ENCODE assay signal across 25 mouse cellular contexts in genomic region chrX:101451147-101451546, GRCm38 (mm10). TPM values are rescaled to one million over a fixed set of nuclear protein-coding genes. Genes with fewer than 3 reads are reported as not detected.
DNase-seq lines count a peak whose midpoint lies in the region; ATAC-seq and TF ChIP-seq lines count a peak whose summit lies in the region.
"Had no signal": no experiment of that assay in that cellular context is flagged by ENCODE, and none has a peak within 500 bp of the region (broad histone marks: within the 10 kb centered on the region; RNA-seq: fewer than 3 reads in every experiment).

No protein-coding gene starts in this region.

- H3K27ac ChIP-seq in CH12.LX (ENCODE audit: insufficient read depth, low read depth) = no peak overlapping the region
- H3K27ac ChIP-seq in forebrain, embryonic 14.5 days (ENCODE audit: low read depth, low read length) = no peak overlapping the region
- H3K27ac ChIP-seq: embryonic facial prominence, embryonic 12.5 days; embryonic facial prominence, embryonic 15.5 days; forebrain, embryonic 15.5 days; heart, adult 2 months; heart, embryonic 10.5 days; heart, embryonic 13.5 days; hindbrain, embryonic 14.5 days; hindbrain, postnatal 0 days had no signal

- no peak overlapping the region for H3K9ac ChIP-seq in CH12.LX (ENCODE audit: insufficient read depth, low read depth)
- no peak overlapping the region for H3K9ac ChIP-seq in forebrain, embryonic 14.5 days (ENCODE audit: low read length)
- H3K9ac ChIP-seq: embryonic facial prominence, embryonic 12.5 days; embryonic facial prominence, embryonic 15.5 days; forebrain, embryonic 15.5 days; heart, embryonic 13.5 days; hindbrain, embryonic 14.5 days had no signal

- no peak overlapping the region for H3K4me3 ChIP-seq in CH12.LX (replicated peaks in 1 of 3; ENCODE audit: low read depth in 2 of 3, low read length in 2 of 3, poor library complexity in 1 of 3)
- H3K4me3 ChIP-seq in forebrain, embryonic 14.5 days (ENCODE audit: low read depth, low read length) = no peak overlapping the region
- H3K4me3 ChIP-seq: embryonic facial prominence, embryonic 12.5 days; embryonic facial prominence, embryonic 15.5 days; forebrain, embryonic 15.5 days; heart, adult 2 months; heart, embryonic 10.5 days; heart, embryonic 13.5 days had no signal

- no peaks in the 10 kb centered on the region for H3K27me3 ChIP-seq in CH12.LX (replicated peaks)
- H3K27me3 ChIP-seq in forebrain, embryonic 14.5 days (replicated peaks; ENCODE audit: control insufficient read depth, insufficient read depth, low read length) = no peaks in the 10 kb centered on the region
- H3K27me3 ChIP-seq: embryonic facial prominence, embryonic 12.5 days; embryonic facial prominence, embryonic 15.5 days; forebrain, embryonic 15.5 days had no signal

- 63% methylated on average over 1 of the region's 1 CpGs for WGBS in forebrain, embryonic 14.5 days

- DNase-seq in A20 (ENCODE audit: low read depth, low spot score) = peak; percentile 14
- DNase-seq in CH12.LX (ENCODE audit: extremely low read depth) = no peak
- no peak for DNase-seq in adrenal gland, adult 2 months
- no peak for DNase-seq in forebrain, embryonic 14.5 days (ENCODE audit: low spot score)
- DNase-seq: adrenal gland, adult 8-10 months; adrenal gland, postnatal 25 days; cerebellum, adult 18-20 months; cerebellum, adult 9-10 months; gastrocnemius, postnatal 10 days; heart, adult 2 months; heart, postnatal 14 days; heart, postnatal 4 days had no signal

- H3K4me1 ChIP-seq in CH12.LX (ENCODE audit: control insufficient read depth in 1 of 2, insufficient read depth in 2 of 2) = peaks cover 0 to 4% of the 10 kb centered on the region in 2 experiments; a peak in 1 of 4 replicates
- H3K4me1 ChIP-seq in forebrain, embryonic 14.5 days (ENCODE audit: control insufficient read depth, insufficient read depth, low read length) = no peaks in the 10 kb centered on the region
- H3K4me1 ChIP-seq: embryonic facial prominence, embryonic 12.5 days; embryonic facial prominence, embryonic 15.5 days; forebrain, embryonic 15.5 days; heart, embryonic 10.5 days; heart, embryonic 13.5 days had no signal

- H3K36me3 ChIP-seq in CH12.LX (replicated peaks in 1 of 2; ENCODE audit: control insufficient read depth in 1 of 2, insufficient read depth in 1 of 2, low read length in 1 of 2) = peaks cover 27 to 64% of the 10 kb centered on the region in 2 experiments
- peaks cover 59% of the 10 kb centered on the region for H3K36me3 ChIP-seq in forebrain, embryonic 14.5 days (ENCODE audit: control insufficient read depth, insufficient read depth, low read length)

- H3K4me2 ChIP-seq in CH12.LX (ENCODE audit: insufficient read depth, low read depth, poor library complexity, severe bottlenecking) = no peak overlapping the region
- H3K4me2 ChIP-seq in forebrain, embryonic 14.5 days (ENCODE audit: low read length) = no peak overlapping the region
- H3K4me2 ChIP-seq: embryonic facial prominence, embryonic 12.5 days; embryonic facial prominence, embryonic 15.5 days; forebrain, embryonic 15.5 days; heart, embryonic 13.5 days; hindbrain, embryonic 14.5 days had no signal

- H3K79me2 ChIP-seq in CH12.LX (replicated peaks; ENCODE audit: control insufficient read depth, extremely low read depth, insufficient read depth, poor library complexity, severe bottlenecking) = no peaks in the 10 kb centered on the region

- TF ChIP-seq RAD21 in CH12.LX (IDR thresholded peaks at IDR 0.05; ENCODE audit: low read depth, low read length) = no peak

- dilution Hi-C loops in CH12.LX (cut with MboI; ENCODE audit: extremely low pct_ligation_motif_present, extremely low pct_unique_long_range_greater_than_20kb, low sequenced_read_pairs) = no loop called here

- in situ Hi-C loops in CH12.LX (cut with MboI; ENCODE audit: low pct_ligation_motif_present, low pct_unique_long_range_greater_than_20kb, low sequenced_read_pairs) = no loop called here

- no peak for TF ChIP-seq EP300 in CH12.LX (IDR thresholded peaks at IDR 0.05; ENCODE audit: low read length)

- TF ChIP-seq CTCF in CH12.LX (conservative IDR thresholded peaks at IDR 0.05 in 1 of 2, IDR thresholded peaks at IDR 0.05 in 1 of 2; ENCODE audit: low read depth in 2 of 2, low read length in 2 of 2) = no peak

- no peak; the same call in 1 of the 2 replicates for TF ChIP-seq POLR2A in CH12.LX (IDR thresholded peaks at IDR 0.05; ENCODE audit: low read depth, low read length)

- peak; percentile 50; the same call in 1 of the 2 replicates for ATAC-seq in common myeloid progenitor, adult 5-6 weeks (replicated peaks; ENCODE audit: low read depth, poor library complexity, severe bottlenecking)
- ATAC-seq in megakaryocyte progenitor cell, adult 5-6 weeks (replicated peaks; ENCODE audit: poor library complexity) = peak; percentile 39
- no peak for ATAC-seq in forebrain, embryonic 14.5 days
- ATAC-seq: forebrain, embryonic 15.5 days; hindbrain, postnatal 0 days; inflammation-experienced regulatory T-cells, adult 6 months; intestine, embryonic 16.5 days; Patski had no signal

- H3K9me3 ChIP-seq in CH12.LX (replicated peaks; ENCODE audit: low read length) = no peaks in the 10 kb centered on the region
- no peaks in the 10 kb centered on the region for H3K9me3 ChIP-seq in forebrain, embryonic 14.5 days (replicated peaks; ENCODE audit: control insufficient read depth, low read length)
- H3K9me3 ChIP-seq: embryonic facial prominence, embryonic 12.5 days; embryonic facial prominence, embryonic 15.5 days; forebrain, embryonic 15.5 days; G1E; heart, embryonic 10.5 days; heart, embryonic 13.5 days had no signal

TF ChIP-seq in CH12.LX, 34 proteins besides CTCF, POLR2A, EP300 and RAD21:
- peak; percentile 41 for TF ChIP-seq BHLHE40 (IDR thresholded peaks at IDR 0.05; ENCODE audit: low read depth, low read length)
- TF ChIP-seq JUN (IDR thresholded peaks at IDR 0.05; ENCODE audit: insufficient read depth, low read depth, low read length) = no peak
- TF ChIP-seq TCF12 (IDR thresholded peaks at IDR 0.05; ENCODE audit: low read depth, low read length) = no peak
- TF ChIP-seq PAX5 (IDR thresholded peaks at IDR 0.05; ENCODE audit: low read length) = no peak
- no peak for TF ChIP-seq IRF4 (IDR thresholded peaks at IDR 0.05; ENCODE audit: low read depth, low read length)

RNA-seq across cellular contexts. Expression of gene Itgb1bp2, which starts 2.3 kb away (rescaled TPM):
- total RNA-seq in CH12.LX (2012; rRNA removed) = 0.88 and 1.3 TPM in 2 replicates
- total RNA-seq in CH12.LX (2014; rRNA removed) = 1.1 and 1.6 TPM in 2 replicates
- polyA plus RNA-seq in CH12.LX (2012; ENCODE audit: insufficient read length, low read depth) = 1.2 and 1.4 TPM in 2 replicates
- total RNA-seq in common myeloid progenitor, adult 5-6 weeks (2017) = 0.58 and 0.87 TPM in 2 replicates
- total RNA-seq in megakaryocyte progenitor cell, adult 5-6 weeks (2015) = 0.88 and 1.9 TPM in 2 replicates
- total RNA-seq in megakaryocyte progenitor cell, adult 5-6 weeks (2017) = 0.12 TPM in 1 of 2 replicates, not detected in the other
- under 1 TPM; 0.43 to 0.73 TPM for total RNA-seq in adrenal gland, adult 2 months (2021)
- 0.10 TPM in 1 of 2 replicates, not detected in the other for polyA plus RNA-seq in adrenal gland, adult 2 months (2012; rRNA removed)
- 0.88 and 1.1 TPM in 2 replicates for polyA plus RNA-seq in forebrain, embryonic 14.5 days (2014; fragmentation: Nextera tagmentation; extraction: Ambion mirVana)

RNA-seq across cellular contexts. Expression of gene Nono, which starts 22.0 kb away (rescaled TPM):
- 314 and 325 TPM in 2 replicates for total RNA-seq in CH12.LX (2012; rRNA removed)
- 388 and 398 TPM in 2 replicates for total RNA-seq in CH12.LX (2014; rRNA removed)
- 535 and 618 TPM in 2 replicates for polyA plus RNA-seq in CH12.LX (2012; ENCODE audit: insufficient read length, low read depth)
- 497 and 559 TPM in 2 replicates for total RNA-seq in common myeloid progenitor, adult 5-6 weeks (2017)
- 244 and 248 TPM in 2 replicates for total RNA-seq in megakaryocyte progenitor cell, adult 5-6 weeks (2015)
- 452 and 507 TPM in 2 replicates for total RNA-seq in megakaryocyte progenitor cell, adult 5-6 weeks (2017)
- 100 to 1,000 TPM; 208 to 263 TPM for total RNA-seq in adrenal gland, adult 2 months (2021)
- 31.1 and 46.6 TPM in 2 replicates for polyA plus RNA-seq in adrenal gland, adult 2 months (2012; rRNA removed)
- 433 and 489 TPM in 2 replicates for polyA plus RNA-seq in forebrain, embryonic 14.5 days (2014; fragmentation: Nextera tagmentation; extraction: Ambion mirVana)

RNA-seq across cellular contexts. Expression of gene Zmym3, which starts 30.5 kb away (rescaled TPM):
- total RNA-seq in CH12.LX (2012; rRNA removed) = 18.0 and 18.8 TPM in 2 replicates
- total RNA-seq in CH12.LX (2014; rRNA removed) = 16.6 and 16.7 TPM in 2 replicates
- polyA plus RNA-seq in CH12.LX (2012; ENCODE audit: insufficient read length, low read depth) = 31.3 TPM in 2 replicates
- total RNA-seq in common myeloid progenitor, adult 5-6 weeks (2017) = 45.9 and 53.1 TPM in 2 replicates
- total RNA-seq in megakaryocyte progenitor cell, adult 5-6 weeks (2015) = 44.6 and 47.2 TPM in 2 replicates
- 25.1 and 30.1 TPM in 2 replicates for total RNA-seq in megakaryocyte progenitor cell, adult 5-6 weeks (2017)
- total RNA-seq in adrenal gland, adult 2 months (2021) = 10 to 100 TPM; 60.1 to 60.8 TPM
- 56.8 and 65.1 TPM in 2 replicates for polyA plus RNA-seq in adrenal gland, adult 2 months (2012; rRNA removed)
- 44.4 and 53.4 TPM in 2 replicates for polyA plus RNA-seq in forebrain, embryonic 14.5 days (2014; fragmentation: Nextera tagmentation; extraction: Ambion mirVana)
